Mouse (Mus musculus) layer of hippocampus, postnatal 25 days (tissue): ENCODE measurements at regions not wholly inside any gene's neighbourhood (a gene's known extent, or its start where the extent isn't known, plus 50 kb on each side); places are given as distances from the start of the nearest gene placed in this dataset.

Source experiments
- DNase-seq, 2 experiments: peaks; one replicate each; pipeline ENCODE4 v3.0.0; 2022; ENCODE audit warnings: mixed read lengths in 2 of 2, low spot score in 1 of 2; ENCODE audit errors: extremely low spot score in 1 of 2
- microRNA-seq, 2 experiments: library from miRNA; unstranded; fragments of <30 nt; microRNA quantifications; one replicate each; pipeline ENCODE4 v1.2.0; 2021

- no peak for DNase-seq
Observed at GRCm38 (mm10) chr8:34268806-34269520, 157.4 kb upstream of the Gm10131 start.

- DNase-seq, result no peak
Observed at GRCm38 (mm10) chr8:34254978-34255377, 143.4 kb upstream of the Gm10131 start.

- no peak for DNase-seq
Observed at GRCm38 (mm10) chr8:34251934-34252333, 140.4 kb upstream of the Gm10131 start.

DNA sequence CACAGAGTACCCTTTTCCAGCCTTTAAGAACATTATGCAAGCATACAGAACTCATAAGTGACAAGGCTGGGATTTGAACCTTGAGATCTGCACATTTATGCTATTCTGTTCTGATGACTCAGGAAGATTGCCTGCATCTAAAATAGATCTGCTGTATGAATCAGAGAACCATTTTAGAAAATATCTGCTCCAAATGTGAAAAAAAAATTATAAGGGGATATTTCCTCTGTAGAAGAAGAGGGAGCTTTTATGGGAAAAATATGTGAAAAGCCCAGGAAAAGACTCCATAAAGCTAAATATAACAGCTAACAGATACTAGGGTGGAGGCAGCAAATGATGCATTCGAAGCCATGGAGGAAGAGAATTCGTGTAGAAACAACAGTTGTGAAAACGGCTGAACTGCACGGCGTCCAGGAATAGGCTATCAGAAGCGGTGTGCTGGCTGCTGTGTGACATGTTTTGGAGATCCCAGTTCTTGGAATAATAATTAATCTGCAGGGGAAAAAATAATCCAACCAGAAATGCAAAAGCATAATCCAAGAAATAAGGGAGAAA, 127.9 kb upstream of the Gm10131 start:
- DNase-seq, result no peak

DNA sequence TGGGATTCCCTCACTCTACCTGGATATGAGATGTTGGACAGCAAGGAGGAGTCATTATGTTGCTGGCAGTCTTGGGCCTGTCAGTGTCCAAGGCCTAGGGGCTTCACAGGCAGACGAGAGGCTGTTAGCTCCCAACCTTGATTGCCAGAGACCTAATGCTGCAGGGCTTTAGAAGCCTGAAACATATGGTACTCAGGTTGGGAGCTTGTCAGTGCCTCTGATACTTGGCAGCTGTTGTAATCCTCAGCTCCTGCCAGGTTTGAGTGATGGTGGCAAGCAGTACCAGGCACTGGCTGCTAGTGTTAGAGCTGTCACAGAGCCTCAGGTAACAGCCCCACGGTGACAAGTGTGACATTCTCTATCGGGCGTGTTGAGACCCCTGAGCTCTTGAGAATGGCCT, 122.2 kb upstream of the Gm10131 start:
- DNase-seq, result no peak

- DNase-seq, result no peak
Observed at GRCm38 (mm10) chr8:34229477-34229876, 117.9 kb upstream of the Gm10131 start.

- no peak for DNase-seq
Observed at GRCm38 (mm10) chr8:34225011-34225890, 113.7 kb upstream of the Gm10131 start.

DNA sequence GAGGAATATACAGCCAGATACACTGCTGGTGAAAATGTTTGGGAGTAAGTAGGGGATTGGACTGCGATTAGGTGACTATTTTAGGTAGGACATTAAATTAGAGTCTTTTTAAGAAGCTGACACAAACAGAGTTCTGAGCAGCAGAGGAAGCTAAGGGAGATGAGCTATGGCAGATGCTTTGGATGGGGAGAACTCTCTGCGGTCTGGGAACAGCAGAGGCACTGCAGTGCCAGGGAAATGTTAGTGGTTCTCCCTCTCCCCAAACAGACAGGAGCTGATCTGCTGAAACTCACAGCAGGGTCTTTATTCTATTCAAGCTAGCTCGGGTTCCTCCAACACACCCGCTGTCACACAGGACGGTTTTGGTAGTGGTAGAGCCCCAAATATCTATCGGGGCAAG, 110.7 kb upstream of the Gm10131 start:
- no peak for DNase-seq

Small RNAs in the stretch of these regions (microRNA-seq; reads per million reads assigned to microRNA genes)
- 0 reads per million in 2 experiments for gene Gm23177
